Mouse (Mus musculus): ENCODE measurements around the gene Pax7. TPM values are rescaled to one million over a fixed set of nuclear protein-coding genes. Genes with fewer than 3 reads are reported as not detected.

Gene Pax7
- polyA plus RNA-seq, 1 experiment: not detected

GRCm38 (mm10) chr4:139830581-139831387 lies 2.5 kb downstream of the Pax7 start:
- DNase-seq (ENCODE audit: low spot score): no peak

DNA sequence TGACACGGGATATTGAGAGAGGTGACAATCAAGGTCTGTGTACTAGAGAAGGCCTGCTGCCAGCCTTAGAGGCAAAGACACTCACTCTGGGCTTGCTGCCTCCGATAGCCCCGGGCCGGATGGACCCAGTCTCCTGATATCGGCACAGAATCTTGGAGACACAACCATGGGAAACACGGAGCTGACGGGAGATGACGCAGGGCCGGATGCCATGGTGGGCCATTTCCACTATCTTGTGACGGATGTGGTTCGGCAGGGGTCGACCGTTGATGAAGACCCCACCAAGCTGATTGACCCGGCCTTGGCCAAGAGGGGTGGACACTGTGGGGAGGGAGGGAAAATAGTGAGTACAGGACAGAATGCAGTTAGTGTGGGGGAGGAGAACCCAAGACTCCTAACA lies 3.3 kb downstream of the Pax7 start:
- no peak for DNase-seq (ENCODE audit: low spot score)

DNA sequence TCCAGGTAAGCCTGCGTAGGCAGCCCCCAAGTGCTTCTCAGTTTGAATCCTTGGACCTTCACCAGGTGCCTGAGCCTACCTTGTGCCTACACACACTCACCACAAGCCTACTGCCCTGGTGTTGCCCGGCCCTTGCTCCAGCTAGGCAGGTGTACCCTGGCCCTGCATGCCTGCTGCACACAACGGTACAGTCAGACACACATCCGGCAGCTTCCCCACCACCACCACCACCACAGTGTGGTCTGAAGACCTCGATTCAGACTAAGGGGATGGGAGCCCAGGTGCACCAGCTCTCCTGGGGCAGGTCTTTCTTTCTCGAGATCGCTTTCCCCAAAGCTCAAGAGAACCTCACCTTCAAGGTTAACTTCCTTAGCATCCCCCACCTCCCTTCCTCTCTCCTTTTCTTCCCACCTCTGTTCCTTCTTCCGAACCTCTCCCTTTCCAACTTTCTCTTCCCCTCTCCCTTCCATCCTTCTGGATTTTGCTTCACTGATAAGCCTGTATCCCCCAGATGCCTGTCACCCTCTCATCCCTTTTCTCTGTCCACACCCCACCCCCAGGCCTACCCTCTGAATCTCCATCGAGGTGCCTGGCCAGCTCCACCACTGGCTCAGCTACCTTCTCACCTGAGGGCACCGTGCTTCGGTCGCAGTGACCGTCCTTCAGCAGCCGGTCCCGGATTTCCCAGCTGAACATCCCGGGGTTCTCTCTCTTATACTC lies 4.3 kb downstream of the Pax7 start:
- DNase-seq (ENCODE audit: low spot score): no peak

DNA sequence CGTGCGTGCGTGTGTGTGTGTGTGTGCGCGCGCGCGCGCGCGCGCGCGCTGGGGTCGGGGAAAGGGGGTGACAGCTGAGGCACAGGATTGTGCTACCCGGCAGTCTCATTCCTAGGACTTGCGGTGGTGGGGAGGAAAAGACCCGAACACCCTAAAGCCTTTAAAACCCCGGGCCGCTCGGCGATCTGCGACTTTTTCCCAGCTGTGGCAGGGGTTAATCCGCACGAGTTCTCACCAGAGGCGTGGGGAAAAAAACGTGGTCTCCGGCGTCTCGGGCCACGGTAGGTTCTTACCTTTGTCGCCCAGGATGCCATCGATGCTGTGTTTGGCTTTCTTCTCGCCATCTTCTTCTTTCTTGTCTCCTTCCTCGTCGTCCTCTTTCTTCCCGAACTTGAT lies 5.0 kb downstream of the Pax7 start:
- DNase-seq (ENCODE audit: low spot score): no peak

DNA sequence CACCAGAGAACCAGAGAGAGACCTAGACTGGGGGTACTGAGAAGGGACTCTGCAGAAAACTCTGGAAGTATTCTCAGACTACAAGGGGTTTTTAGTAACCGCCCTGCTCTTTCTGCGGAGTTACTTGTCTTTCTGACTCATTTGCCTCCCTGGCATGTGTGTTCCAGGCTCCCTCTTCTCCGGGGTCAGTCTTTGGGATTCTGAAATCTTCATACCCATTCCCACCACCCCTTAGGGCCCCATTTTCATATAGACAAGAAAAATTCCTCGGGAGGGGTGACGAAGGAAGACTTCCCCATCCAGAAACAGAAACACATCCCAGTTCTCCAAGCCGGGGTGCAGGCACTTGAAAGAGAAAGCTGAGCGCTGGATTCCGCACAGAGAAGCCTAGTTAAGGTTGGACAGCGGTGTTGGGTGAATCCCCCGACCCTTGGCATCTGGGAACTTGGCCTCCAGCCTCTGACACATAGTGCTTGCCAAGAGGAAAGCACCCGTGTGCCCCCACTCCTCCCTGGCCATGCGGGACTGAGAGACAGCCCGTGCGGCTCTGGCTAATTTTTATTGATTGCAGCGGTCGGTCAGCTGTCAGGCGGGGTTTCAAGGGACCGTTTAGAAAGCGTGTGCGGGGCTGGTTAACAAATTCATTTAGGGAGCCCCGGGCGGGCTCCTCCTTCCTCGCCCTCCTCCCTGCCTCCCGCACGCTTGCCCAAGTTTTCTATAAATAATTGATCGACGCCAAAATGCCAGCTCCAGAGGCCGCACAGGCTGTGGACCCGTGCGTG lies 5.6 kb downstream of the Pax7 start:
- no peak for DNase-seq (ENCODE audit: low spot score)

DNA sequence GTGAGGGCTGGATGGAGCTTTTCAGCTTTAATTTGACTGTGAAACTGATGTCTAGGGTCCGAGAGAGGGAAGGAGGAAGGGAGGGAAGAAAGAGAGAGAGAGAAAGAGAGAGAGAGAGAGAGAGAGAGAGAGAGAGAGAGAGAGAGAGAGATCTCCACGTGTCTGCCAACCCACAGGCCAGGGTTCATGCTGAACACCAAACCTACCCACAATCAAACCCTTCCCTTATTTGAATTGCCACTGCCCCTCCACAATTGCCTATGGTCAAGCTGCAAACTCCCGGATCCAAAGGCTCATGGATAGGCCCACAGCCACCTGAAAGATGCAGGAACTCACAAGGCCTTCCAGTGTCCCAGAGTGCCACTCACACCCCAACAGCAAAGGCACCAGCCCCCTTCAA lies 7.1 kb downstream of the Pax7 start:
- no peak for DNase-seq (ENCODE audit: low spot score)

DNA sequence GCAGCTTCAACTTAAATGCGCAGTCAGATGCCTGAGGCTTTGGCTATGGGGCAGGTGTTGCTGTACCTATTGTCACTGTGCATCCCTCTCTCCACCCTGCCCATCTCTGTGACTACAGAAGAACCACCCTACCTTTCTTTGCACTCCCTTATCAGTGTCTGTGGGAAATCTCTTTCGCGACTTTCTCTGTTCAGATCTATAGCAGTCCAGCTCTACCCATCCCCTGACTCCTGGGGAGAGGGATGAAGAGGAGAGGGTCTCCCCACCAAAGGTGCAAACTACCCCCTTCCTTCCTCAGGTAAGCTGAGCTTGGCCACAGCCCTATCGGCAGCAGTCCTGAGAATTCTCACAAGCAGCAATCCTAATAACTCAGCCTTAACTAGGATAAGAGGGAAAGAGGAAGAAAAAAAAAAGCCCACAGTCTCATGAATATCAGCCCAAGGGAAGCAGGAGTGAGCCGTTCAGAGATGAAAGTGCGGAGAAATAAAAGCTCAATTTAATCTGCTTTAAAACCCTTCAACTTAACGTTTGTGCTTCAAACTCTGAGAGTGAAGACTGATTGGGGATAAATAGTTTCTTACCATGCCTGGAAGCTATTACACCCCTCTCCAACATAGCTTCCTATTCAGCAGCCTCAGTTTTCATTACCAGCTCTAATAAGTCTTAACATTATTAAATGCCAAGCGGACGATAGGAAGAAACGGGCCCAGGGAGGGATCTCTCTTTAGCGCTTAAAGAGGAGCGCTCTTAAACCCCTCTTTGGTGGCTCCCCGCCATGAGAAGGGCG lies 7.8 kb downstream of the Pax7 start:
- DNase-seq (ENCODE audit: low spot score): no peak

GRCm38 (mm10) chr4:139824572-139825325 lies 8.6 kb downstream of the Pax7 start:
- no peak for DNase-seq (ENCODE audit: low spot score)

DNA sequence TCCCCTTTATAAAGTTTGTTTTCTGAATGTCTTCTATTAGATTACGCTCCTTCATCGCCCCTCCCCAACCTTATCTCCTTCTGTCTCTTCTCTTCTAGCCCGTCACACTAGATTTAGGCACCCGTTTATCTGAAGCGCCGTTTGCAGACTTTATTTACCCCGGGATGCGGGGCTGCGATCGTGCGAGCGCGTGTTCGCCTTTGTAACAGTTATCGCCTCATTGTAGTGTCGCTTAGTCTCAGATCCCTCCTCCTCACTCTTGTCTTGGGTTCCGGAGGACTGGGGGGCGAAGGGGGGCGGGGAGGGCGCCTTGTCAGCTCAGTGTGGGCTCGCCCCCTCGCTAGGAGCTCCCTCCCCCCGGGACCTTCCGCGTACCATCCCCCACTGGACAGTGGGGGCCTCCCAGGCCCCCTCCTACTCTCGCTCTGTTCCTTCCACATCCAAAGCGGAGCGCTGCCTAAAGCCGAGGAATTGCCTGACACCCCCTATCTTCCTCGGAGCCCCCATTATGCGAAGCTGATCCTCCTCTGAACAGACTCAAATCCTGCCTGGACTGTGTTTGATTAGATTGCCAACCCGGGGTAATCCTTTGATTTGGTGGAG lies 9.4 kb downstream of the Pax7 start:
- no peak for DNase-seq (ENCODE audit: low spot score)

GRCm38 (mm10) chr4:139823138-139823869 lies 10.0 kb downstream of the Pax7 start:
- DNase-seq (ENCODE audit: low spot score): no peak

DNA sequence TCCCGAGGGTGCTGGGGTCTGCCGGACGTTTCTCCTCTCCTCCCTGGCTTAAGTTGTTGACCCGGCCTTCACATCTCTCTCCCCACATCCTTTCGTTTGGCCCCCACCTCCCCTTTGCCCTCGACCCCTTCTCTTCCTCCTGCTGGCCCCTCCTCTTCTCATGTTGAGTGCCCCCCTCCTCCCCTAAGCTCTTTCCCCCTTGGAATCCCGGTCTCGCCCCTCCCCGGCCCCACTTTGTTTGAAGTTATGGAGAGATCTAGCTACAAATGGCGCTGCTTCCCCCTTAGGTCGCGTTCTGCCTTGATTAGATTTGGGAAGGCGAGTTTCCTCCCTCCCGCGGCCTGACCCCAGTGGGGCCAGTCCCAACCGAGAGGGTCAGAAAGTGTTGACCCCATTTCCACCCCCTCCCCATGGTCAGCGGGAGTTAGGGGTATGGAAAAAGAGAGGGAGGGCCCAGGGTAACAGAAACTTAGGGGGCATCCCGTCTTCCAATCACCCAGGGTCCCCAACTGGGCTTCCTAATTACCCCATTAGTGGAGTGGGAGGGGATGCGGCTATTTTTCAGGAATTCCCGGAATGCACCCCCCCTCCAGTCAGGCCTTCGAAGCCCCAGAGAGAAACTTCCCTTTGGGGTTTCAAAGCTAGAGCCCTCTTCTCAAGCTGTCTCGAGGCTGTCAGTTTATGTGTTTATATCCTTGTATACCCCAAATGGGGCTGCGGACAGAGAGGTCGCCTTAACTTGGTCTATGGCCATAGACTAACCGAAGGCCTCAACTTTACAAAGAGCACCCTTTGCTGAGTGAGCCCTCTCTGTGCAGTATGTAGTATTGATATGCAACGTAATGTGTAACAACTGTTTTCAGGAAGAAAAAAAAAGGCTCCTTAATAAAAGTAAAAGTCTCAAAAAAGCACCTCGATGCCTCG lies 10.9 kb downstream of the Pax7 start:
- no peak for DNase-seq (ENCODE audit: low spot score)

DNA sequence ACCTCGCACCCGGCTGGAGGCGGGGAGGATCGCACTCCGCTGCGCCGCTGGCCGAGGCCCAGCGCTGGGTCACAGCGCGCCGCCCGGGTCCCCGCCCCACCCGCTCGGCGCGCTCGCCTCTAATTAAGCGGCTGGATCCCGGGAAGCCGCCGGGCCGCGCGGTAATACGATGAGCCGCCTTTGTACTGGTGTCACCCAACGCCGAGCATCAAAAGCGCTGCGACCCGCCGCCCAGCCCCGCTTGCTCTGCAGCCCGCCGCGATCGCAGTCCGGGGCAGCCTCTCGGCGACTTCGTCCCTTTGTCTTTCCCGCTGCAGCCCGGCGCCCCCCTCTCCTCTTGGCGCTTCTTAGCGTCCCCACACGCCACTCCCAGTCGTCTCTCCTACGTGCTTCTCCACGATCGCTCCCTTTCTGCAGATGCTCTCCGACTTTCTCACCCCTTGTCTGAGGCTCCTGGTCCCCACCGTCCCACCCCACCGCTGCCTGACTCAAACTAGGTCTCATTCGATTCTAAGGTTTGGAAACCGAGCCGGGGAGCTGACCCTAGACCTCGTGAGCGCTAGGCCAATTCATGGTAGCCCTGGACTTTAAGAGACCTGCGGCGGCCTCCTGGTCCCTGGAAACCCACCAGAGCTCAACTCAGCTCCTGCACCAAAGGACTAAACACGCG lies 11.7 kb downstream of the Pax7 start:
- DNase-seq (ENCODE audit: low spot score): no peak

DNA sequence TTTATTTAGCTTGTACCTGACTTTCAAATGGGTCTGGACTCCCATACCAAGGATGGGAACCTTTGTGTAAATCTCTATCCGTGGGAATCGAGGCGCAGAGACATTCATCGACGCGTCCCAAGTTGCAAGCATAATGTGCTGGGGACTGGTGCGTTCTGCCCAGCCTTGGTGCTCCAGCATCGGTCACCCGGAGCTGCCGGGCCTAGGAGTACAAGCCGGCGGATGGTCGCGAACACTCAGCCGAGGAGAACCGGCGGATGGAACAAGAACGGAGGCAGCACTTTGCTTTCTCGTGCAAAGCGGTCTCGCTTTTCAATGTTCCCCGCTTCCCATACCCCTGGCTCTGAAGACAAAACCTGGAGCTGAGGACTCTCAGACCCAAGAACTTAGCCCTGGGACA lies 12.3 kb downstream of the Pax7 start:
- no peak for DNase-seq (ENCODE audit: low spot score)

DNA sequence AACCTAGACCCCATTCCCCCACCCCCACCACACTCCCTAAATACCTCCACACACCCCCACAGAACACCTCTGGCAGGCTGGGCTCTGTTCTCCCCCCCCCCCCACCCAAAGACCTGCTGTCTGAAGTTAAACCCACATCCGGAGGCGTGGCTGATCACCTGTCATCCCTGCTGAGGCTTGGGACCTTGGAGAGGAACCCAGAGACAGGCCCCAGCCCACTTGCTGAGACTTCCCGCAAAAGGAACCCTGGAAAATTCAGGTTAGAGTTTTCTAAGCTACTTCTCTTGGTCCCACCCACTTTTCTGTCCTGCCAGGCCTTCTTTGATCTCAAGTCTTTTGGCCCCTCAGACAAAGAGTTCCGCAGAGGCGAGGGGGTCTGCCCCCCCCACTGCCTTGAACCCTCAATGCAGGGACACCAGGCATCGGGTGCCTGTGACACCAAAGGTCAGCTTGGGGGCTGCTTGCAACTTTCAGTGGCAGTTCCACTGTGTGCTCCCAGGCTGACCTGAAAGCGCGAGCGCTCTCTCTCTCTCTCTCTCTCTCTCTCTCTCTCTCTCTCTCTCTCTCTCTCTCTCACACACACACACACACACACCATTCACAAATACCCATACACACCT lies 13.8 kb downstream of the Pax7 start:
- no peak for DNase-seq (ENCODE audit: low spot score)

DNA sequence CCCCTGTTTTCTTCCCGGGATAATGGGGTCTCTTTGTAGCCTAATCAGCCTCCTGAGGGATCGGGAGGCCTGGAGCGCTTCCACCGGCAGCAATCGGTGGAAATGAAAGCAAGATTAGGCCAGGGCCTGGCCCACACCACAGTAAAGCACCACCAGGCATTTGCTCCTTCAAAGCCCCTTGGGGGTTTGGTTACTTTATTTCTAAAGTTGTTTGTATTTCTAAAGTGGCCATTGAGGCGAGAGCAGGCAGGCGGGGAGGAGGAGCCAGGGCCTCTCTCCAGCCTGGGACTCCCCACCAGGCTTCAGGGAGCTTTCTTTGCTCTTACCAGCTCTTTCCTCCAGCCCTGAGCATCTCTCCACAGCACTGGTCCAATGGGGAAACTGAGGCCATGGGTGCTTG lies 15.2 kb downstream of the Pax7 start:
- no peak for DNase-seq (ENCODE audit: low spot score)

- DNase-seq (ENCODE audit: low spot score): no peak
These were observed 19.9 kb downstream of the Pax7 start for GRCm38 (mm10) chr4:139813371-139813960.

DNA sequence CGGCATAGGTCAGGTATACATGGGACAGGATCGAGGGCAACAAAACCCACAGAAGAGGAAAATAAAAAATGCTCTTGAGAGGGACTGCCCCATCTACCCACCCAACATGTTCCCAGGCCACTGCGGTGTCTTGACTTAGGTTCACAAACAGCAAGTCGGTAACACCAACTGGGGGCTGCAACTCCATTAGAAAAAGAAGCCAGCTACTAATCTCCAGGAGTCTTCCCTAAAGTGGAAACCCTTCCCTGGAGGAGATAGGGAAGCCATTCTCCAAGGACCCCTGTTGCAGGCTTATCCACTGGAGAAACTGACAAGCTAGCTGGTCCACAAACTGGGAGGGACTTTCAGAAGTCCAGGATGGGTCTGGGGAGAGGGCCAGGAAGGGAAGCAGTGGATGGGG lies 21.4 kb downstream of the Pax7 start:
- DNase-seq (ENCODE audit: low spot score): no peak

All from urinary bladder, adult 2 months (tissue).